Mouse (Mus musculus) gastrocnemius, postnatal 36 days (tissue): ENCODE data around the gene Hsph1. TPM values are rescaled to one million over a fixed set of nuclear protein-coding genes. Genes with fewer than 3 reads are reported as not detected.

Experiments used
- DNase-seq, 2 experiments: peaks; one replicate each; pipeline ENCODE4 v3.0.0; 2022
- intact Hi-C: fragments of 180-260 bp; cut with DNase I; formaldehyde crosslinking; loops from one replicate; pipeline ENCODE4 v1.15.1; 2025
- total RNA-seq, 2 experiments: library from RNA; stranded (reverse); gene quantifications; 2 replicates each; pipeline ENCODE4 v1.2.3; 2021

Hsph1 gene
- total RNA-seq, 2 experiments from 2014 or later: 47.0 to 70.4 TPM

GRCm38 (mm10) chr5:149597351-149597750 is 38.8 kb downstream of the Hsph1 start:
- intact Hi-C loops: no loop called here
- no peak for DNase-seq

GRCm38 (mm10) chr5:149594215-149594614 is 42.0 kb downstream of the Hsph1 start:
- intact Hi-C loops: no loop called here
- DNase-seq: no peak

- intact Hi-C loops: no loop called here
- no peak for DNase-seq
Measured at GRCm38 (mm10) chr5:149589932-149590331, 46.2 kb downstream of the Hsph1 start.

DNA sequence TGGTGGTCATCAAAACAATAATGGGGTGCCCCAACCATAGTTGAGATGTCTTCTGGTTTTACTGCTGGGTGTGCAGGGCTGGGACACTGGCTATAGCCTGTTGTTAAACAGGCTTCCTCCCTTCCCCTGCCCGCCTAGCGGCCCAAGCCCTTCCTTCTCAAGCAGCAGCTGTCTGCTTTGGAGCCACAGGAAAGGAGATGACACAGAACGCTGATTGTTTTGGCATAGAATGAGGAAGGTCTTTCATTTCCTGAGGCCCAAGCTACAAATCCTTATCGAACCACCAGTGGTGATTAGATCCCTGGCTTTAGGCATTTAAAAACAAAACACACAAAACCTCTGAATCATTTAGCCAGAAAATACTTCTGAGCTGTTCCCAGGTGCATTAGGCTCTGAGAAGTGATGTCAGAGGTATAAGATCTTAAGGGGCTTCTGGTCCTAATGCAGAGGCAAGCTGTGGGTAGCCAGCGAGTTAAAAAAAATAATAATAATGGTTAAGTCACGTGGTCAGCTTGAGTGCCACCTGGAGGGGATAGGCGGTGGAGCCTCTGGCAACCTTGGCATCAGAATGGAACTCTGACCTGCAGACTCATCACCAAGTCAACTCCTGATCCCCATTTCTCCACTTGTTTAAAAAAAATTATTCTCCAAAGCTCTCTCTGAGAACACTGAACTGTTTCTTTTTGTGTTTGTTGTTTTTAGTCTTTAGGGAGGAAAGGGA is 47.2 kb downstream of the Hsph1 start:
- no peak for DNase-seq

DNA sequence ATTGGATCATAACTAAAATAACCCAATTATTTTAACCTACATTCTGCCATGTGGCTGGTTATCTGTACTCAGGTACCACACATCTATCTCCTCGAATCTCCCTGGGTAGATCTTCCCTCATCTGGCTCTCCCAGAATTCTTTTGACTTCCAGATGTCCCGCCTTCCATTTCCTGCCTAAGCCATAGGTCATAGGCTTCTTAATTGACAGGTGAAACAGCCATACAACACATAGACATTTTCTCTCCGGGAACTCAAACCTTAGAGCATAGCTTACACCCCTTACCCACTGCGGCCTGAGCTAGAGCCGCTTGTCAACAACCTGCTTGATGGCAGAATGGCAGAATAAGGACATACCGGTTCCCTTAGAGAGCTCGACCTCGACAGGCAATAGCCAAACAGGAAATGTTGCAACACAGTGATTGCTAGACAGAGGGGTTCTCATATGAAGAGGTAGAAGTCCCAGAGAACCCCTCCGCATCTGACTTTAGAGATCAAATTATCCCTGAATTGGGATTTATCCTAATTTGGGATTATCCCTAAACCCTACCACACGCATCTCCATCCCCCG is 48.8 kb downstream of the Hsph1 start:
- DNase-seq: no peak
- intact Hi-C loops: no loop called here

More for the DNA sequence above, 47.2 kb downstream of the Hsph1 start:
- intact Hi-C loops: no loop called here

GRCm38 (mm10) chr5:149585910-149586309 is 50.3 kb downstream of the Hsph1 start:
- intact Hi-C loops: no loop called here
- DNase-seq: no peak

DNA sequence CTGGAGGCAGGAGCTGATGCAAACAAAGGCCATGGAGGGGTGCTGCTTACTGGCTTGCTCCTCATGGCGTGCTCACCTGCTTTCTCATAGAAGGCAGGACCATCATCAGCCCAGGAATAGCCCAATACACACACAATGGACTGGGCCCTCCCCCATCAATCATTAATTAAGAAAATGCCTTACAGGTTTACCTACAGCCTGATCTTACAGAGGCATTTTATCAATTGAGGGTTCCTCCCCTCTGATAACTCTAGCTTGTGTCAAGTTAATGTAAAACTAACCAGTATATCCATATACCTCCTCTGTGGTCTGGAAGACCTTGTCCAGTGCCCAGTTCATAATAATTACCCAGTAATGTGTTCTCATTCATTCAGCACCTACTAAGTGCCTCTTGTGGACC is 50.9 kb downstream of the Hsph1 start:
- no peak for DNase-seq
- intact Hi-C loops: no loop called here

GRCm38 (mm10) chr5:149584154-149584655 is 52.0 kb downstream of the Hsph1 start:
- intact Hi-C loops: no loop called here
- DNase-seq: no peak

- intact Hi-C loops: no loop called here
- no peak for DNase-seq
Measured at GRCm38 (mm10) chr5:149583507-149583906, 52.7 kb downstream of the Hsph1 start.

DNA sequence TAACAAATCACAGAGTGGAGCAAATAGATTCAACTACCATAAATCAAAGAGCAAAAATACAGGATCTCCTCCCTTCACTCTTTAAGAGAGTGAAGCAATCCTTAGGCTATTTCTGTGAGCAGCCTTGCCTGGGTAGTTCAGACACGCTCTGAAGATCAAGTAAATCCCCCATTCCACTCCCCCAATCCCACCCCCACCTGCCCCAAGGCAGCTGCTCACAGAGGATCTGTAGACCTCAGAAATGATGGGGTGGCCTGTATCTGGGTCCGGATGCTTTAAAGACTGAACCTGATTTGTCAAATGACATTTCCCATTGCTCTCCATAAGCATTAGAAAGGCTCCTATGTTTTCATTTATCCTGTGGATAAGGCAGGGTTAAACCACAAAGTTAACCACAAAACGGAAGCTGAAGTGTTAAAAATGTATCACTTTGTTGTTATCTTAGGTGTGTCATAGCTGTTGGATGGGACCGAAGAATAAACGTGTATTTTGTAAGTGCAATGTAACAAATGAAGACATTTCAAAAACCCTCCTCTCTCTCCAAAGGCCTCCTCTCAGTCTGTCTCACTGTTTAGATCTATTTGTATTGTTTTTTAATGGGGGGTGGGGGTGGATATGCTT is 53.4 kb downstream of the Hsph1 start:
- no peak for DNase-seq
- intact Hi-C loops: no loop called here

DNA sequence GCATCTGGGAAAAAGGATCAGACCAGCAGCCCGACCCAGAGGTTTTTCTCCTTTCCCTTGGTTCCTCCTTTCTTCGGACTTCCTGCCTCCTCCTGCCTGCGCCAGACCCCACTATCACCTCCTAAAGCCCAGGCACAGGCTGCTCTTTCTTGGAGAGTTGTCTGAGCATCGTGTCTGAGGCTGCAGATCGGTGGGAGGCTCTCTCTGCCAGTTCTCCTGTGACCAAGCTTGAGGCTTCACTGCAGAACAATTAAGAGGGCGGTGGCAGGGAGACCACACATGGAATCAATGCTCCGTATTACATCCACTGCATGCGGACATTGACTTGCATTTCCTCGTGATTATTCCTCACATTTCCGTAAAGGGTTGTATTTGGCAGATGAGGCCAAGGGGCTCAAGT is 58.7 kb downstream of the Hsph1 start:
- intact Hi-C loops: no loop called here
- DNase-seq: no peak

DNA sequence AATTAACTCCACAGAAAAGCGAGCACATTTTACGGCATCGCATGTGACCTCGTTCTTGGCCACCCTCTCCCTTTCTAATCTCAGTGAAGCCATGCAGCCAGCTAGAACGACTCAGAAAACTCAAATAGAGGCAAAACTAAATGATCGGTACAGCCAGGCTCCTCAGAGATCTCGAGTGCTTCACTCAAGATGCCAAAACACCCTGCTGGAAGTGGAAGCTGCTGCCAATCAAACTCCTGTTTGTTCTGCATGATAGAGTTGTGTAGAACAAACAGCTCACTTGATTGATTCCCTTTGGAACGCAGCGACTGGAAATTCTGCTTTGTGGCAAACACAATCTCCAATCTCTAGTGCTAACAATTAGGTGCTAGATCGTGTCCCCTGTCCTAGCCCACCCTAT is 59.2 kb downstream of the Hsph1 start:
- intact Hi-C loops: no loop called here

GRCm38 (mm10) chr5:149568993-149569392 is 67.2 kb downstream of the Hsph1 start:
- intact Hi-C loops: no loop called here
- peak in 1 of 2 experiments; percentile 36 for DNase-seq

More for the DNA sequence above, 59.2 kb downstream of the Hsph1 start:
- DNase-seq: no peak

DNA sequence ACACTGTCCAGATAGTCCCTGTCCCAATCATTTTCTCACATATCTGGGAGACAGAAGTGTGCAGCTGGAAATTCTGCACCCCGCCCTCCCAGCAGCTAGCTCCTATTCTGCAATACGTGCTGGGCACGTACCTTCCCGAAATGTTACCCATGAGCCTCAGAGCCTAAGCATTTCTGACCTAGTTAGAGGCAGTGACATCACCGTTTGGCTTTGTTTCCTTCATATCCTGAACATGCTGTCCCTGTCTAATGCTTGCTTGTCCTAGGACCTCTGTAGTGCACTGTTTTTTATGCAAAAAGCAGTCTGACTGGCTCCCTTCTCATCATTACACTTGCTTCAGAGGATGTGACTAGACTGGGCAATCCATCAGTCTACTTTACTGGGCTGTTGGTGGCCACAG is 69.2 kb downstream of the Hsph1 start:
- DNase-seq: peak in 1 of 2 experiments; percentile 57
- intact Hi-C loops: no loop called here

DNA sequence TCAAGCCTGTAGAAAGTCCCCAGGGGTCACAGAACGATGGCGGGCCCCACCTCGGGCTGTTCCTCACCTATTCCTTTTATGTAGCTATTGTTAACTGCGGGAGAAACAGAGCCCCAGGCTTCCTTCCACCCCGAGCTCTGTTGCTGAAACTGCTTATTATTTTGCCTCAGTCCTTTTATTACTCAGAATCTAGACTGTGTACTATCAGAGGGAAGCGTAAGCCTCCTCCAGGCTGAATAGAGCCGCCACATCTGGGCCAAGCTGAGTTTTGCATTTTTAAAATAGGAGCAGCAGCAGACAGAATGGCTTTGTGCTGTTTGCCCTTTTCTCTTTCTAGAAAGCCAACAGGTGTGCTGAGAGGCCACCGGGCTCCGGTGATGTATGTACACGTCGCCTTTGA is 70.2 kb downstream of the Hsph1 start:
- intact Hi-C loops: no loop called here
- no peak for DNase-seq

Other genes starting within 250 kb of the Hsph1 start
- 10 to 100 TPM; 14.9 to 15.1 TPM for gene Medag, start 224.6 kb downstream of the Hsph1 start, total RNA-seq
- not detected for gene Tex26, start 196.7 kb downstream of the Hsph1 start, total RNA-seq
- under 1 TPM in 1 of 2 experiments, not detected in 1; 0.30 TPM for gene Wdr95, start 107.7 kb downstream of the Hsph1 start, total RNA-seq
- gene B3glct, start 41.9 kb upstream of the Hsph1 start, total RNA-seq: 1 to 10 TPM; 3.6 to 4.4 TPM